Mouse (Mus musculus) heart, embryonic 16.5 days (tissue): Measurements from ENCODE around the gene Aco2. TPM values are rescaled to one million over a fixed set of nuclear protein-coding genes. Genes with fewer than 3 reads are reported as not detected.

Experiments
- ATAC-seq: fragments of 200-750 bp; cut with Nextera tagmentation; replicated peaks from 2 replicates; pipeline ENCODE4 v1.8.0; 2017; ENCODE audit warnings: moderate number of reproducible peaks; ENCODE audit not compliant: insufficient read depth, low FRiP score; ENCODE audit errors: extremely low read depth
- H3K27ac ChIP-seq: fragments of 300-500 bp; sonication (generic); 2 replicates; pipeline ENCODE4 v1.5.1; 2014; ENCODE audit warnings: mild to moderate bottlenecking, low read length, control low read depth, moderate library complexity
- H3K27me3 ChIP-seq: fragments of 300-500 bp; sonication (generic); 2 replicates; pipeline ENCODE4 v1.6.1; 2014; ENCODE audit warnings: low read length, mixed read lengths; ENCODE audit not compliant: control insufficient read depth, insufficient read depth
- H3K36me3 ChIP-seq: fragments of 300-500 bp; sonication (generic); 2 replicates; pipeline ENCODE4 v1.6.1; 2014; ENCODE audit not compliant: control insufficient read depth, insufficient read depth
- H3K4me1 ChIP-seq: fragments of 300-500 bp; sonication (generic); 2 replicates; pipeline ENCODE4 v1.6.1; 2014; ENCODE audit warnings: low read length, mixed read lengths; ENCODE audit not compliant: control insufficient read depth, insufficient read depth
- H3K4me2 ChIP-seq: fragments of 300-500 bp; sonication (generic); 2 replicates; pipeline ENCODE4 v1.6.1; 2014; ENCODE audit warnings: low read depth, mild to moderate bottlenecking, control low read depth, low read length
- H3K4me3 ChIP-seq: fragments of 300-500 bp; sonication (generic); 2 replicates; pipeline ENCODE4 v1.5.1; 2014; ENCODE audit warnings: mild to moderate bottlenecking, control low read depth, low read length
- H3K9ac ChIP-seq: fragments of 300-500 bp; sonication (generic); 2 replicates; pipeline ENCODE4 v1.6.1; 2014; ENCODE audit warnings: low read length, control low read depth
- H3K9me3 ChIP-seq: fragments of 300-500 bp; sonication (generic); replicated peaks from 2 replicates; pipeline ENCODE4 v1.6.1; 2016; ENCODE audit warnings: low read length; ENCODE audit not compliant: control insufficient read depth
- WGBS: fragments of 180-500 bp; shearing (Covaris S2); extraction: QIAGEN DNeasy Blood & Tissue Kit; methylation state at CpG from one replicate; pipeline ENCODE4 v1.1.7; 2014; 5-methylcytosine and 5-hydroxymethylcytosine counted together
- polyA plus RNA-seq: library from polyadenylated mRNA; unstranded; fragments of >200 nt; fragmentation: Nextera tagmentation; extraction: Ambion mirVana; gene quantifications from 2 replicates; pipeline ENCODE4 v1.2.1, GENCODE M21; 2015

Gene Aco2
- polyA plus RNA-seq, 1 experiment from 2014 or later: 769 TPM

DNA sequence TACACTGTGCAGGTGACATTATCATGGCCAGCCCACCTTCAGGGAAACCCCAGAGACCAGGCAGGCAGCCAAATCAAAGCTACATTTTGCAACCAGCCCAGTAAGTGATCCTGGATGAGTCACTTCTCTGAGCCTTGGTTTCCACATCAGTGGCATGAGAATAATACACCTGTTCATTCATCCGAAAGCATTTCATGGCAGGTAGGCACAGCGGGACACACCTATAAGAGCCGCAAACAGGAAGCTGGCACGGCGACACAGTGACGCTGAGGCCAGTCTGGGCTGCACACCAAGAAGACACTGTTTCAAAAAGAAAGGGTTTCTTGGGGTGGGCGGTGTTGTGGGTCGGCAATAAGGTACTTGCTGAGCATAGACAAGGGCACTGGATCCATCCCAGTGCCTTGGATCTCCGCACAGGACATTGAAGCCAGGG, 82.1 kb downstream of the Aco2 start:
- H3K36me3 ChIP-seq: 0 out of 2 replicates have a peak, but pooled peaks cover 3% of the 10 kb centered on the region
- no peaks in the 10 kb centered on the region for H3K4me1 ChIP-seq
- H3K27me3 ChIP-seq: no peaks in the 10 kb centered on the region
- WGBS: 95% methylated on average over 9 of the region's 9 CpGs
- no peak overlapping the region for H3K9ac ChIP-seq
- no peak overlapping the region for H3K27ac ChIP-seq
- H3K4me3 ChIP-seq: no peak overlapping the region
- no peak for ATAC-seq
- H3K4me2 ChIP-seq: no peak overlapping the region
- no peaks in the 10 kb centered on the region for H3K9me3 ChIP-seq

DNA sequence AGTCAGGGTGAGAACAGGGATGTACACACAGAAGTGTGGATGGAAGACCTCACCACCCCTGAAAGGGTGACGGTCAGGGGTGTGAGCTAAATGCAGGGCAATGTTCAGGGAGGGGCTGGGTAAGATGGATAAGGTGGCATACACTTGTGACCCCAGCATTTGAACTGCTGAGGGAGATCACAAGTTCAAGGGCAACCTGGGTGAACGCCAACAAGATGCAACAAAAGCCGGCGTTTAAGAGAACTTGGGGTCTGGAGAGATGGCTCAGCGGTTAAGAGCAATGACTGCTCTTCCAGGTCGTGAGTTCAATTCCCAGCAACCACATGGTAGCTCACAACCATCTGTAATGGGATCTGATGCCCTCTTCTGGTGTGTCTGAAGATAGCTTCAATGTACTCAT, 82.6 kb downstream of the Aco2 start:
- 88% methylated on average over 6 of the region's 6 CpGs for WGBS
- H3K27ac ChIP-seq: no peak overlapping the region
- no peaks in the 10 kb centered on the region for H3K27me3 ChIP-seq
- H3K4me2 ChIP-seq: no peak overlapping the region
- H3K9me3 ChIP-seq: no peaks in the 10 kb centered on the region
- no peak overlapping the region for H3K9ac ChIP-seq
- 0 out of 2 replicates have a peak, but pooled peaks cover 3% of the 10 kb centered on the region for H3K36me3 ChIP-seq
- H3K4me1 ChIP-seq: 0 out of 2 replicates have a peak, but pooled peaks cover under 1% of the 10 kb centered on the region
- no peak for ATAC-seq
- H3K4me3 ChIP-seq: no peak overlapping the region

DNA sequence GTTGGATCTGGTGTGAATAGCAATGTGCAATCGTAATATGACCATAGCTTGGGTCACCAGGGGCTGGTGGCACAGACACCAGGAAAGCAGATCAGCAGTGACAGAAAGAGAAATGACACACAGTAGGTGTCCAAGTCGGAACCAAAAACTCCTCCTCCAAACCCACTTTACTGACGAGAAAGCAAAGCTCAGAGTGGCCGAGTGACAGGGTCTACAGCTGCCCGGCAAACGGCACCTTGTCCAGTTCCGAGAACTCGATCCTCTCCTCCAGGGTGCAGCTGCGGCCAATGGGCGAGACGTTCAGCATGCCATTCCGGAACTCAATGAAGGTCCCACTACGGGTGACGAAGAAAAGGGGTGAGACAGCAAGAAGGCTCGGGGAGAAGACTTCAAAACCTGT, 83.3 kb downstream of the Aco2 start:
- no peaks in the 10 kb centered on the region for H3K9me3 ChIP-seq
- ATAC-seq: no peak
- no peak overlapping the region for H3K4me2 ChIP-seq
- no peak overlapping the region for H3K9ac ChIP-seq
- peaks cover 5% of the 10 kb centered on the region; the same call in 1 of the 2 replicates for H3K4me1 ChIP-seq
- no peak overlapping the region for H3K4me3 ChIP-seq
- no peaks in the 10 kb centered on the region for H3K27me3 ChIP-seq
- H3K36me3 ChIP-seq: 0 out of 2 replicates have a peak, but pooled peaks cover 3% of the 10 kb centered on the region
- WGBS: 90% methylated on average over 15 of the region's 15 CpGs
- H3K27ac ChIP-seq: no peak overlapping the region

DNA sequence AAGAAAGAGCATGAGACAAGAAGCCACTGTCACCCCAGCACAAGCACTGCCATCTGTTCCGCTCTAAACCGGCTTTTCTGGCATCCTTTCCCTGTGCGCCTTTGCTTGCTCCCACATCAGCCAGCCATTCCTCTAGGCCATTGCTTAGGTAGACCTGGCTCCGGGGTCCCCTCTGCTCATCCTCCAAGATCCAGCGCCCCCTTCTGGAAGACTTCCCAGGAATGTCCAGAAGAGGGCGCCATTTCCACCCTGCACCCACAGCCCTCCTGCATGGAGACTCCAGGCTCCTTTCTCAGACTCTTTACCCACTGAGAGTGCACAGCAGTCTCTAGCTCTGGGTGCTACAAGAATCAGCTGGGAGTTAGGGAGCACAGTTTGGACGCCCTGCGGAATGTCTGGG, 84.3 kb downstream of the Aco2 start:
- H3K9ac ChIP-seq: no peak overlapping the region
- H3K36me3 ChIP-seq: 0 out of 2 replicates have a peak, but pooled peaks cover 3% of the 10 kb centered on the region
- no peak overlapping the region for H3K4me2 ChIP-seq
- H3K27me3 ChIP-seq: no peaks in the 10 kb centered on the region
- no peak overlapping the region for H3K4me3 ChIP-seq
- H3K9me3 ChIP-seq: no peaks in the 10 kb centered on the region
- H3K27ac ChIP-seq: no peak overlapping the region
- WGBS: 58% methylated on average over 8 of the region's 8 CpGs
- H3K4me1 ChIP-seq: peaks cover 6% of the 10 kb centered on the region; the same call in 1 of the 2 replicates
- no peak for ATAC-seq

DNA sequence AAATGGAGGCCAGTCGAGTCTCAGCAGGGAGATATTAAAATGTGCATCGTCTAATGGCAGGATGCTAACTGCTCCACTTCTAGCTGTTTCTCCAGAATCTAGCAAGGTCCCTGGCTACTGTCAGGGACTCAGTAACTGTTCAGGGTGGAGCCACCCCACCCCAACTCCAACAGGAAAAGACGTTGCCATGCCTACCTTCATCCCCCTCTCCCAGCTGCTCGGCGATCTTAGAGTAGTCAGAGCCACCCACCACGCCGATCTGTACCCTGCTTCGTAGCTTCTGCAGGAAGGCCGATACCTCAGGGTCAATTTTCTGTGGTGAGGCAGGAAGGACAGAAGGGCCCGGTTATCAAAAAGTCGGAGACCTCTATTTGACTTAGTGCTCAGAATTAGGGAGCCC, 85.5 kb downstream of the Aco2 start:
- Histone ChIP-seq H3K9me3 (no peaks in the 10 kb centered on the region), H3K9ac (no peak overlapping the region), H3K4me2 (no peak overlapping the region), H3K36me3 (0 out of 2 replicates have a peak, but pooled peaks cover 3% of the 10 kb centered on the region), H3K27me3 (no peaks in the 10 kb centered on the region), H3K4me1 (peaks cover 6% of the 10 kb centered on the region; the same call in 1 of the 2 replicates), H3K4me3 (no peak overlapping the region), H3K27ac (no peak overlapping the region)
- 86% methylated on average over 11 of the region's 11 CpGs for WGBS
- no peak for ATAC-seq

DNA sequence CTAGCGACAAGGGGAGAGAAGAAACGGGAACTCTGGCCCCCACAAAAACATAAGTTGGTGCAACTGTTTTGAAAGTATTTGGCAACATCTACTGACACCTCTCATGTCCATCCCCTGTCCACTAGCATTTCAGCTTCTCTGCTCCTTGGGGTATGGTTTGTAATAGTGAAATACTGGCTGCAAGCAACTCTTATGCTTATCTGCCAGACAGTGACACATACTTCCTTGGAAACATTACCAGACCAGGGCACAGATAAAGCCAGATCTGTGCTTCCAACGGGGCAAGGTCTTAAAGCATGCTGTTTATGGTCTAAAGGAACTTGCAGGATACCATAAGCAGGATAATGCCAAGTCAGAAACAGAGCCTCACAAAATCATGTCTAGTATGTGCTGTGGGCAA, 86.8 kb downstream of the Aco2 start:
- Histone ChIP-seq H3K36me3 (0 out of 2 replicates have a peak, but pooled peaks cover 3% of the 10 kb centered on the region), H3K27ac (no peak overlapping the region), H3K9me3 (no peaks in the 10 kb centered on the region), H3K4me2 (no peak overlapping the region), H3K4me1 (peaks cover 6% of the 10 kb centered on the region; the same call in 1 of the 2 replicates), H3K27me3 (no peaks in the 10 kb centered on the region), H3K4me3 (no peak overlapping the region), H3K9ac (no peak overlapping the region)
- ATAC-seq: no peak
- WGBS: 63% methylated on average over 3 of the region's 3 CpGs

DNA sequence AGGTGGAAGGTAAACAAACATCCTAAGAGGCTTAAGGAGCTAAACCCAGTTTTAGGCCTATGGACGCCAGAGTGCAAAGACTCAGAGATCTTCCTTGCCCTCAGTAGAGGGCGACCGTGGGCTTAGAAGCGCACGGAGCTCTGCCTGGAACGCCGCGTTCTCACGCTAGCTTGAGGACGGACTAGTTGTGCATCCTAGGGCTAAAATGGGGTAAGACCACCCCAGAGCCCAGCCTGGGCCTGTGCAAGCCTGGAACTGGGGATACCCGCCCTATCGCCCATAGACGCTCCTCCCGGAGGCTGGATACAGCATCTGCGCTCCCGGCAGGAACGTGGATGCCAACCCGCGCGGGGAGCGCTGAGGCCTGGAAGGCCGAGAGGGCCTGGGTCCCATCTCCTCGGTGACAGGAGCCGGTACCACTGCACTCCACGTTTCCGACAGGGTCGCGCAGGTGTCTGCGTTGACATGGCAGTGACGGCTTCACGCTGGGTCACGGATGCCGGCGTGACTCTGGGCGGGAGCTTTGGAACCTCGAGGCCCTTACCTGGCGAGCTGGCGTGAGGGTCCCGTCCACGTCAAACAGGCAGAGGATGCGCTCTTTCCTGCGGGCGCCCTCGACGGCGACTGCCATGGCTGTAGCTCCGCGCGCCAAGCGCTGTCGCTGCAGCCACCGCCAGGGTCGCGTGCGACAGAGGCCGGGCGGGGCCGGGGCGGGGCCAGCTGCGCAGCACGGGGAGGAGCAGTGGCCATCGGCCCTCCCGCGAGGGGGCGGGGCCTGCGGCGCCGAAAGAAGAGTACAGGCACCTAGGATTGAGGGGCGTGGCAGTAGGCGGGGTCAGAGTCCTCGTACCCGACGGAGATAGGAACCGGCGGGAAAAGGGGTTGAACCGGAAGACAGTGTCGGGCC, 88.3 kb downstream of the Aco2 start, which contains the start of gene Pmm1:
Gene Pmm1 (minus strand): TSS at position 760 of the 907 bp plus-strand sequence.
- under 1% methylated on average over 77 of the region's 77 CpGs for WGBS
- peak within 1 kb of the TSS; percentile 78 for H3K4me3 ChIP-seq
- peak; percentile 99 for ATAC-seq

DNA sequence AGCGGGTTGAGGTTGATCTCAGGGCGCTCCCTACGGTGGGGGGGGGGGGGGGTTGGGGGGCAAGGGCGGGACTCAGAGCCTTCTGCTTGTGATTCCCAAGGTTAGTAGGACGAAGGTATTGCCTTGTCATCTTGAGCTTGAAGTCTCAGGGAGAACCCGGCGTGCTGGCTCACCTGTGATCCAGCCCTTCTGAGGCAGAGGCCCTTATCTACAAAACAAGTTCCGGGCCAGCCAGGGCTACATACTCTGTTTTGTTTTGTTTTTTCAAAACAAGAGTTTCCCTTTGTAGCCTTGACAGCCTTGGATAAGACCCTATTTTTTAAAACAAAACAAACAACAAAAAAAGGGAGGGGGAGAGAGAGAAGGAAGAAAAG, 89.0 kb downstream of the Aco2 start:
- no peaks in the 10 kb centered on the region for H3K27me3 ChIP-seq
- 3% methylated on average over 7 of the region's 8 CpGs for WGBS
- no peaks in the 10 kb centered on the region for H3K36me3 ChIP-seq
- H3K4me3 ChIP-seq: peak overlapping the region; percentile 78
- ATAC-seq: no peak
- peak overlapping the region; percentile 100 for H3K4me2 ChIP-seq
- H3K9me3 ChIP-seq: no peaks in the 10 kb centered on the region
- H3K9ac ChIP-seq: peak overlapping the region; percentile 59
- no peak overlapping the region; the same call in 1 of the 2 replicates for H3K27ac ChIP-seq
- H3K4me1 ChIP-seq: peaks cover 6% of the 10 kb centered on the region; the same call in 1 of the 2 replicates

More for the DNA sequence above, 88.3 kb downstream of the Aco2 start, which contains the start of gene Pmm1:
- Histone ChIP-seq H3K27me3 (no peaks in the 10 kb centered on the region), H3K9me3 (no peaks in the 10 kb centered on the region), H3K36me3 (no peaks in the 10 kb centered on the region), H3K4me2 (peak within 1 kb of the TSS; percentile 100), H3K4me1 (peaks cover 6% of the 10 kb centered on the region; the same call in 1 of the 2 replicates), H3K27ac (peak within 1 kb of the TSS; percentile 85), H3K9ac (peak within 1 kb of the TSS; percentile 82)

DNA sequence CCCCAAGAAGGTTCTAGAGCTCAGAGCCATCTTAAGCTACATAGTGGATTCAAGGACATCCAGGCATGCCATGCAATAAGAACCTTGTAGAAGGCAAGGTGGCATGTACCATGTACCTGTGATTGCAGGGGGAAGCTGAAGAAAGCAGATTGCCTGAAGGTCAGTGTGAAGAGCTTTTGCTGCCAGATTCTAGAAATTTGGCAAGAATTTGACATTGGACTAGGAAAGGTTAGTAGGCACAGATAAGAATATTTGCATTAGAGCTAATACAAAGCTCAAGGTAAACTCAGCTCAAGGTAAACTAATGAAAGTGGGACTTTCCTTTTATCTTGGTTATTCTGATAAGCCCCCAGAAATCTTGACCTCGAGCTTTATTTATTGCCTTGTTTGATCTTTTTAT, 92.2 kb downstream of the Aco2 start:
- H3K27me3 ChIP-seq: no peaks in the 10 kb centered on the region
- WGBS: 49% methylated on average over 1 of the region's 1 CpGs
- no peak for ATAC-seq
- no peak overlapping the region for H3K9ac ChIP-seq
- H3K4me3 ChIP-seq: no peak overlapping the region
- H3K9me3 ChIP-seq: no peaks in the 10 kb centered on the region
- H3K4me2 ChIP-seq: no peak overlapping the region
- H3K27ac ChIP-seq: no peak overlapping the region
- H3K4me1 ChIP-seq: peaks cover 6% of the 10 kb centered on the region; the same call in 1 of the 2 replicates
- H3K36me3 ChIP-seq: no peaks in the 10 kb centered on the region
